19 mouse cellular contexts compared by ENCODE assay signal in the genomic region with DNA sequence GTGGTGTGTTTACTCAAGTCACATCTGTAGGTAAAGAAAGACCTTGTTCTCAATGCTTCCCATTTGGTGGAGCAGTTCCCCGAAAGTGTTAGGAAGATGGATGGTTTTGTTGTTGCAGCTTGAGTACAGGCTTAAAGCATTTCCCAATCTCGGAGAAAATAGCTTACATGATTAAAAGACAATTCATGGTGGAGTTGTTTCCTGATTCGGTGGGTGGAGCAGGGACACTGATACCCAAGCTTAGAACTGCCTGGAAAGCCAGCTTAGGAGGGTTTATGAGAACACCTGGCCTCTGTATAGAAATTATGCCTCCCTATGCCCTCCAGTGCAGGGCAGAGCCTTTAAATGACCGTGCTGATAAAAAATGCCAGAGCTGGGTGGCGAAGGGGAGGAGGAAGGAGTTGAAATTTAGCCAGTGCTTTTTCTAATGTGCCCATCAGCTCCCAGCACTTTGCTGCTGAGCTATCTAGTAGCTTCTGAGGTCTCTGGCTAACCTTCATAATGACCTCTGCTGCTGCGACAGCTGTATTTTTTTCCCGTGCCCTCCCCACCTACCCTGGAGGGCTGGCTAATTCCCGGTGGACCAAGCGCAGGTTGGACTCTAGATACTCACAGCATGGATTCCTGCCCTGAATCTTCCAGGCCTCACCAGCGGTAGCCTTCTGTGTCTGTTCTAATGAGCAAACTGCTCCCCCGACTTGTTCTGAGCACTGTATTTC. TPM values are rescaled to one million over a fixed set of nuclear protein-coding genes. Genes with fewer than 3 reads are reported as not detected.
A peak's percentile ranks its signal among the peaks of the same experiment; 100 is the strongest.
DNase-seq lines count a peak whose midpoint lies in the region; ATAC-seq and TF ChIP-seq lines count a peak whose summit lies in the region.
"Had no signal": no experiment of that assay in that cellular context is flagged by ENCODE, and none has a peak within 500 bp of the region (broad histone marks: within the 10 kb centered on the region; RNA-seq: fewer than 3 reads in every experiment).

No protein-coding gene starts in this region.

- H3K27ac ChIP-seq in lung, embryonic 14.5 days (ENCODE audit: low read depth): no peak overlapping the region
- no peak overlapping the region for H3K27ac ChIP-seq in embryonic facial prominence, embryonic 14.5 days (replicated peaks; ENCODE audit: low read depth, low read length)
- H3K27ac ChIP-seq in kidney, postnatal 0 days: no peak overlapping the region
- H3K27ac ChIP-seq: hindbrain, embryonic 10.5 days; liver, embryonic 14.5 days; midbrain, embryonic 15.5 days had no signal

- no peak for ATAC-seq in lung, embryonic 14.5 days (ENCODE audit: insufficient read depth)
- peak; percentile 81; the same call in 1 of the 2 replicates for ATAC-seq in embryonic facial prominence, embryonic 14.5 days (ENCODE audit: low read depth)
- peak; percentile 47; the same call in 1 of the 2 replicates for ATAC-seq in kidney, postnatal 0 days (replicated peaks; ENCODE audit: low FRiP score, low read depth)
- ATAC-seq: forebrain, postnatal 0 days; midbrain, embryonic 15.5 days had no signal

- peaks cover 19% of the 10 kb centered on the region; the same call in 1 of the 2 replicates for H3K36me3 ChIP-seq in lung, embryonic 14.5 days (ENCODE audit: insufficient read depth)
- peaks cover 11% of the 10 kb centered on the region; the same call in 1 of the 2 replicates for H3K36me3 ChIP-seq in embryonic facial prominence, embryonic 14.5 days (ENCODE audit: control insufficient read depth, insufficient read depth, low read length)
- 0 out of 2 replicates have a peak, but pooled peaks cover 4% of the 10 kb centered on the region for H3K36me3 ChIP-seq in kidney, postnatal 0 days (ENCODE audit: insufficient read depth, low read length)

- no peak for TF ChIP-seq CTCF in lung, embryonic 14.5 days (IDR thresholded peaks at IDR 0.05; ENCODE audit: low read depth)
- TF ChIP-seq CTCF in kidney, postnatal 0 days (IDR thresholded peaks at IDR 0.05; ENCODE audit: low read depth): no peak

- 65% methylated on average over 11 of the region's 11 CpGs for WGBS in lung, embryonic 14.5 days
- 63% methylated on average over 11 of the region's 11 CpGs for WGBS in embryonic facial prominence, embryonic 14.5 days
- WGBS in kidney, postnatal 0 days: 40% methylated on average over 11 of the region's 11 CpGs

- no peak overlapping the region for H3K9ac ChIP-seq in lung, embryonic 14.5 days
- H3K9ac ChIP-seq in embryonic facial prominence, embryonic 14.5 days (ENCODE audit: low read depth, low read length): no peak overlapping the region
- no peak overlapping the region for H3K9ac ChIP-seq in kidney, postnatal 0 days (ENCODE audit: low read depth, low read length)
- H3K9ac ChIP-seq: forebrain, postnatal 0 days; limb, embryonic 13.5 days; liver, embryonic 14.5 days; midbrain, embryonic 15.5 days had no signal

- H3K9me3 ChIP-seq in lung, embryonic 14.5 days (ENCODE audit: low read depth, low read length): no peaks in the 10 kb centered on the region
- no peaks in the 10 kb centered on the region for H3K9me3 ChIP-seq in embryonic facial prominence, embryonic 14.5 days (ENCODE audit: control insufficient read depth, low read length)
- H3K9me3 ChIP-seq in kidney, postnatal 0 days (replicated peaks; ENCODE audit: low read length): no peaks in the 10 kb centered on the region
- H3K9me3 ChIP-seq: hindbrain, embryonic 10.5 days; limb, embryonic 13.5 days; midbrain, embryonic 15.5 days had no signal

- no peaks in the 10 kb centered on the region for H3K27me3 ChIP-seq in lung, embryonic 14.5 days (ENCODE audit: insufficient read depth, low read length)
- no peaks in the 10 kb centered on the region for H3K27me3 ChIP-seq in embryonic facial prominence, embryonic 14.5 days (replicated peaks; ENCODE audit: control insufficient read depth, insufficient read depth, low read length)
- H3K27me3 ChIP-seq in kidney, postnatal 0 days (ENCODE audit: insufficient read depth, low read length): no peaks in the 10 kb centered on the region
- H3K27me3 ChIP-seq: limb, embryonic 13.5 days; midbrain, embryonic 15.5 days had no signal

- H3K4me1 ChIP-seq in lung, embryonic 14.5 days (ENCODE audit: insufficient read depth): no peaks in the 10 kb centered on the region
- H3K4me1 ChIP-seq in embryonic facial prominence, embryonic 14.5 days (ENCODE audit: control insufficient read depth, insufficient read depth, low read length): peaks cover 5% of the 10 kb centered on the region
- H3K4me1 ChIP-seq in kidney, postnatal 0 days (replicated peaks; ENCODE audit: insufficient read depth, low read length): no peaks in the 10 kb centered on the region

- DNase-seq in lung, embryonic 14.5 days: peak; percentile 5
- DNase-seq in lung, postnatal 14 days: no peak
- DNase-seq in embryonic facial prominence, embryonic 14.5 days (ENCODE audit: low spot score): peak; percentile 38
- peak; percentile 66 for DNase-seq in gonadal fat pad, adult 2 months (ENCODE audit: low read depth)
- no peak for DNase-seq in kidney, postnatal 0 days (ENCODE audit: low spot score)
- DNase-seq in urinary bladder, adult 2 months (ENCODE audit: low spot score): no peak
- DNase-seq in embryo, embryonic 10 days (ENCODE audit: low spot score): no peak
- no peak for DNase-seq in right cerebral cortex, postnatal 25 days
- DNase-seq: adrenal gland, adult 2 months; cerebellum, adult 8-10 months; forebrain, postnatal 0 days; thymus, postnatal 4 days had no signal

- H3K4me2 ChIP-seq in lung, embryonic 14.5 days: no peak overlapping the region
- no peak overlapping the region for H3K4me2 ChIP-seq in embryonic facial prominence, embryonic 14.5 days (ENCODE audit: low read depth, low read length)
- no peak overlapping the region for H3K4me2 ChIP-seq in kidney, postnatal 0 days (ENCODE audit: low read length)
- H3K4me2 ChIP-seq: limb, embryonic 13.5 days; midbrain, embryonic 15.5 days had no signal

- no peak overlapping the region for H3K4me3 ChIP-seq in lung, embryonic 14.5 days (ENCODE audit: low read depth, low read length)
- no peak overlapping the region for H3K4me3 ChIP-seq in embryonic facial prominence, embryonic 14.5 days (ENCODE audit: low read depth, low read length)
- H3K4me3 ChIP-seq in kidney, postnatal 0 days (replicated peaks; ENCODE audit: low read depth, low read length): no peak overlapping the region
- H3K4me3 ChIP-seq: hindbrain, embryonic 10.5 days; limb, embryonic 13.5 days; midbrain, embryonic 15.5 days; myocyte had no signal

RNA-seq across cellular contexts. Expression of a gene that starts 5.5 kb away (rescaled TPM):
- 142 and 148 TPM in 2 replicates for polyA plus RNA-seq in lung, embryonic 14.5 days (2014; fragmentation: Nextera tagmentation; extraction: Ambion mirVana)
- 226 and 261 TPM in 2 replicates for polyA plus RNA-seq in embryonic facial prominence, embryonic 14.5 days (2014; fragmentation: Nextera tagmentation; extraction: Ambion mirVana)
- 163 and 175 TPM in 2 replicates for polyA plus RNA-seq in gonadal fat pad, adult 2 months (2012; rRNA removed)
- 246 and 258 TPM in 2 replicates for polyA plus RNA-seq in kidney, postnatal 0 days (2015; fragmentation: Nextera tagmentation; extraction: Ambion mirVana)
- polyA plus RNA-seq in urinary bladder, adult 2 months (2012; rRNA removed): 59.8 and 62.7 TPM in 2 replicates

RNA-seq across cellular contexts. Expression of a gene that starts 24.1 kb away (rescaled TPM):
- polyA plus RNA-seq in lung, embryonic 14.5 days (2014; fragmentation: Nextera tagmentation; extraction: Ambion mirVana): not detected in 2 replicates
- not detected in 2 replicates for polyA plus RNA-seq in embryonic facial prominence, embryonic 14.5 days (2014; fragmentation: Nextera tagmentation; extraction: Ambion mirVana)
- 0.38 and 0.52 TPM in 2 replicates for polyA plus RNA-seq in gonadal fat pad, adult 2 months (2012; rRNA removed)
- polyA plus RNA-seq in kidney, postnatal 0 days (2015; fragmentation: Nextera tagmentation; extraction: Ambion mirVana): 0.13 TPM in 1 of 2 replicates, not detected in the other
- not detected in 2 replicates for polyA plus RNA-seq in urinary bladder, adult 2 months (2012; rRNA removed)
- polyA plus RNA-seq: adrenal gland, adult 2 months; embryonic facial prominence, embryonic 11.5 days; forebrain, postnatal 0 days; hindbrain, embryonic 10.5 days; lung, embryonic 16.5 days; myocyte had no signal

RNA-seq across cellular contexts. Expression of a gene that starts 30.5 kb away (rescaled TPM):
- polyA plus RNA-seq in lung, embryonic 14.5 days (2014; fragmentation: Nextera tagmentation; extraction: Ambion mirVana): 12.3 and 13.9 TPM in 2 replicates
- polyA plus RNA-seq in embryonic facial prominence, embryonic 14.5 days (2014; fragmentation: Nextera tagmentation; extraction: Ambion mirVana): 13.9 and 15.2 TPM in 2 replicates
- 973 and 992 TPM in 2 replicates for polyA plus RNA-seq in gonadal fat pad, adult 2 months (2012; rRNA removed)
- 17.7 and 18.3 TPM in 2 replicates for polyA plus RNA-seq in kidney, postnatal 0 days (2015; fragmentation: Nextera tagmentation; extraction: Ambion mirVana)
- 2.7 and 5.1 TPM in 2 replicates for polyA plus RNA-seq in urinary bladder, adult 2 months (2012; rRNA removed)

RNA-seq across cellular contexts. Expression of a gene that starts 42.4 kb away (rescaled TPM):
- polyA plus RNA-seq in lung, embryonic 14.5 days (2014; fragmentation: Nextera tagmentation; extraction: Ambion mirVana): 2.2 and 2.9 TPM in 2 replicates
- polyA plus RNA-seq in embryonic facial prominence, embryonic 14.5 days (2014; fragmentation: Nextera tagmentation; extraction: Ambion mirVana): 7.5 and 7.7 TPM in 2 replicates
- 96.3 and 174 TPM in 2 replicates for polyA plus RNA-seq in gonadal fat pad, adult 2 months (2012; rRNA removed)
- 8.5 and 8.8 TPM in 2 replicates for polyA plus RNA-seq in kidney, postnatal 0 days (2015; fragmentation: Nextera tagmentation; extraction: Ambion mirVana)
- 2.1 and 2.3 TPM in 2 replicates for polyA plus RNA-seq in urinary bladder, adult 2 months (2012; rRNA removed)
- polyA plus RNA-seq: myocyte had no signal

Comparison
In these comparisons a context has a peak if more than half of its experiments do, and no peak if none do; other contexts are left out.
1. DNase-seq: peak in lung, embryonic 14.5 days (single experiment), embryonic facial prominence, embryonic 14.5 days (single experiment) and gonadal fat pad, adult 2 months (single experiment); none in lung, postnatal 14 days (single experiment), kidney, postnatal 0 days (single experiment), urinary bladder, adult 2 months (single experiment), embryo, embryonic 10 days (single experiment) and right cerebral cortex, postnatal 25 days (single experiment).
2. RNA of a gene that starts 30.5 kb away (polyA plus RNA-seq): 973 to 992 TPM in gonadal fat pad, adult 2 months; 17.7 to 18.3 TPM in kidney, postnatal 0 days, 13.9 to 15.2 TPM in embryonic facial prominence, embryonic 14.5 days, 12.3 to 13.9 TPM in lung, embryonic 14.5 days and 2.7 to 5.1 TPM in urinary bladder, adult 2 months; every median in the first group is over 10 times any median in the second.